Mouse (Mus musculus) G1E (cell line): ENCODE measurements around the gene Ptprt.

Experiments used
- CTCF ChIP-seq: IDR thresholded peaks from 2 replicates; pipeline ENCODE4 v1.5.1; 2012; ENCODE audit warnings: low read depth, low read length, inconsistent platforms, mixed read lengths
- GATA1 ChIP-seq: IDR thresholded peaks from 2 replicates; pipeline ENCODE4 v1.6.1; 2012; ENCODE audit warnings: borderline replicate concordance, low read length, inconsistent platforms, mixed read lengths
- GATA2 ChIP-seq: IDR thresholded peaks from 2 replicates; pipeline ENCODE4 v1.6.1; 2012; ENCODE audit warnings: low read depth, low read length, inconsistent platforms, borderline replicate concordance
- POLR2AphosphoS5 ChIP-seq: IDR thresholded peaks from 2 replicates; pipeline ENCODE4 v1.6.1; 2012; ENCODE audit warnings: low read depth, low read length, inconsistent platforms; ENCODE audit not compliant: insufficient replicate concordance
- TAL1 ChIP-seq: conservative IDR thresholded peaks from 2 replicates; pipeline ENCODE4 v1.6.1; 2012; ENCODE audit warnings: low read depth, low read length, inconsistent platforms, mixed read lengths

DNA sequence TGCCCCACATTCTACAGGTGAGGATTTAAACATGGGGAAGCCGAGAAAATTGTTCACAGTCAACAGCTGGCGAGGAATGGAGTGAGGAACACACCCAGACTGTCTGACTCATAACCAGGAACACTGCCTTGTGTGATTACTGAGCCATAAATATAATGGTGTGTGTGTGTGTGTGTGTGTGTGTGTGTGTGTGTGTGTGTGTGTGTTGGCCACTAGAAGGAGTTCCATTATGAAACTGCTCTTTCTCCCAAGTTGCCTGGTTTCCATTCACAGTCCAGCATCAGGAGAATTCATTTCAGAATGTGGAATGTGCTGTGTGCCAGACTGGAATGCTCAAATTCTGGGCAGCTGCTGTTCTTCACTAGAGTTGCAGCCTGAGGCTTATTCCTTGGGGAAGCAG lies 1099.4 kb downstream of the Ptprt start:
- TF ChIP-seq CTCF (no peak), GATA1 (no peak), TAL1 (no peak), POLR2AphosphoS5 (no peak), GATA2 (no peak)
